Mouse (Mus musculus) kidney, adult 10 weeks (tissue): ENCODE data around the gene Spg20. TPM values are rescaled to one million over a fixed set of nuclear protein-coding genes. Genes with fewer than 3 reads are reported as not detected.

ENCODE experiments used
- polyA plus RNA-seq: library from polyadenylated mRNA; stranded (reverse); fragments of 350-450 nt; fragmentation: Illumina TruSeq; extraction: RNeasy Lipid Tissue Mini Kit (QIAGEN cat#74804); gene quantifications from one replicate; pipeline ENCODE4 v1.2.3, GENCODE M21; 2014; ENCODE audit warnings: low read depth, low replicate concordance

Gene Spg20
- polyA plus RNA-seq = 20.8 TPM

DNA sequence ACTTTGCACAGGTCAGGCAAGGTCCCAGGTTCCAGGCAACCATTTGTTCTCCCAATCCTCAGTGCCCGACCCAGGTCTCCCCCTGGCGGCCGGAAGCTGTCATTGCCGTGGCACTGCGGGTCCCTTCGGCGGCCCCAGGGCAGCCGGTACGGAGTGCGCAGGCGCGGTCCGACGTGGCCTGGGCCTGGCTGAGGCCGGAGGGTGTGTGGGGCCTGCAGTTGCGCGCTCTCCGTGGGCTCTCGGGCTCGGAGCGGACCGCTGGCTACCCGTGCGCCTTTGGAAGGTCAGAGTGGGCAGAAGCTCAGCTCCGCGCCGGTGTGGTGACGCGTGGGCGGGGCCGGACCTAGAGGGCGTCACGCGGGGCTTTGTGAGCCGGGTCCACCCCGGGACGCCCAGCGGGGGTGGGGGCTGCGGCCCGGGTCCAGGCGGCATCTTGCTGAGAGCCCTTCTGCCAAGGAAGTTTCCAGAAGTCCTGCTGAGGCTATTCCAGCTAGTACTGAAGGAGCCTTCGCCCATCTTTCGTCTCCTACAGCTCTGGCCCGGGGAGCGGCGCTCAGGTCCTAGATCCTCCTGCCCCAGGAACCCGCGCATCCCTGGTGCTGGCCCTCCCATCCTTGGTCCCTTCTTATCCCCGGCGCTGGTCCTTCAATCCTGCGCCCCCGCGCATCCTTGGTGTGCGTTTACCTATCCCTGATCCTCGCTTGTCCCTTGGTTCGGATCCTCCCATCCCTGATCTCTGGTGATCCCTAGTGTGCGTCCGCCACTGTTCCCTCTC lies at the start of gene Spg20:
Spg20 (plus strand) TSS at position 174 of the 775 bp plus-strand sequence.

DNA sequence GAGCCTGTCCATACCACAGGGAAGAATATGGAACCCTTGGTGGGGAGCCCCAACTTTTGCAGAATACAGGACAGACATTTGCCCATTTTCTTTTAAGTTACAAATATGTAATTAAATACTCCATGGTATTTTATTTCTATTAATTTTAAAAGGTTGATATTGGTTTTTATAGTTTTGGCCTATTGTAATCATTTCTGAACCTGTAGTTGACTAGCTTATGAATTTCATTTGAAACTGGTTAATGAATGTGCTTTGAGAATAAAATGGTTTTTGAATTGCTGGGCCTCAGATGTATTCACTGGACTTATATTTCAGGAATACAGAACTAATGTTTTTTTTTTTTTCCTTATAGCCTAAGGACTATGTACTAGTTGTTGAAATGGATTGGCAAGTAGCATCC lies 25.1 kb downstream of the Spg20 start, which contains the start of gene Ccdc169:
Ccdc169 (plus strand) TSS at position 301 of the 400 bp plus-strand sequence.

DNA sequence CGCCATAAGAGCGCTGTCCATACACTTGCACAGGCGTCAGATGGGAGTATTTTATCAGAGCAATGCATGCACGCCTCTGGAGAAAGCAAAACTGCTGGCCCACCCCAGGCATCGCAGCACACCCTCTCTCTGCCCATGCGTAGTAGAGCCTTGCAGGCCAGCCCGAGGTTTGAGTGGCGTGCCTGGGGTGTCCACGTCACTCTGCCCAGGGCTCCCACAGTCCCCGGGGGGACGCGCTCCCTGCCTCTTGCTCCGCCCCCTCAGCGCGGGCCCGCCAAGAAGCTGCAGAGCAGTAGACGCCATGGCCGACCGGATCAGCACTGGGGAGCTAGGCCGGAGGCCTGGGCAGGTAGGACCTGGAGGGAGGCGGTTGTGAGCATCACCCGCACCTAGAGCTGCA lies 69.9 kb downstream of the Spg20 start, which contains the start of gene Sohlh2:
Sohlh2 (plus strand) TSS at position 263 of the 400 bp plus-strand sequence.

Other genes starting within 250 kb of the Spg20 start
- gene Sertm1, start 196.2 kb upstream of the Spg20 start, polyA plus RNA-seq = not detected
- gene Ccna1, start 56.6 kb upstream of the Spg20 start, polyA plus RNA-seq = not detected
- 0.73 TPM for gene Ccdc169, start 25.2 kb downstream of the Spg20 start, polyA plus RNA-seq
- not detected for gene Sohlh2, start 69.9 kb downstream of the Spg20 start, polyA plus RNA-seq
- gene Dclk1, start 130.3 kb downstream of the Spg20 start, polyA plus RNA-seq = 3.0 TPM